Mouse (Mus musculus) forebrain, postnatal 0 days (tissue): ENCODE data around the gene Tmem91. TPM values are rescaled to one million over a fixed set of nuclear protein-coding genes. Genes with fewer than 3 reads are reported as not detected.

Experiments used
- ATAC-seq: fragments of 200-750 bp; cut with Nextera tagmentation; 2 replicates; pipeline ENCODE4 v1.8.0; 2017; ENCODE audit warnings: mild to moderate bottlenecking, moderate library complexity
- DNase-seq: peaks from one replicate; pipeline ENCODE4 v3.0.0-alpha.2; 2015
- H3K27ac ChIP-seq: fragments of 300-500 bp; sonication (generic); 2 replicates; pipeline ENCODE4 v1.5.1; 2014; ENCODE audit warnings: low read depth, mild to moderate bottlenecking, antibody characterized with exemption, low read length, moderate library complexity, mixed read lengths
- H3K27me3 ChIP-seq: fragments of 300-500 bp; sonication (generic); 2 replicates; pipeline ENCODE4 v1.6.1; 2014; ENCODE audit warnings: mild to moderate bottlenecking, low read length, mixed read lengths; ENCODE audit not compliant: insufficient read depth
- H3K36me3 ChIP-seq: fragments of 300-500 bp; sonication (generic); 2 replicates; pipeline ENCODE4 v1.6.1; 2014; ENCODE audit warnings: mild to moderate bottlenecking, moderate library complexity; ENCODE audit not compliant: insufficient read depth
- H3K4me1 ChIP-seq: fragments of 300-500 bp; sonication (generic); 2 replicates; pipeline ENCODE4 v1.6.1; 2014; ENCODE audit warnings: antibody characterized with exemption; ENCODE audit not compliant: insufficient read depth
- H3K4me2 ChIP-seq: fragments of 300-500 bp; sonication (generic); 2 replicates; pipeline ENCODE4 v1.6.1; 2014; ENCODE audit warnings: low read depth, mild to moderate bottlenecking, moderate library complexity
- H3K4me3 ChIP-seq: fragments of 300-500 bp; sonication (generic); 2 replicates; pipeline ENCODE4 v1.5.1; 2014; ENCODE audit warnings: low read depth, low read length, mixed read lengths
- H3K9ac ChIP-seq: fragments of 300-500 bp; sonication (generic); 2 replicates; pipeline ENCODE4 v1.6.1; 2014; ENCODE audit warnings: mild to moderate bottlenecking
- H3K9me3 ChIP-seq: fragments of 300-500 bp; sonication (generic); 2 replicates; pipeline ENCODE4 v1.6.1; 2016; ENCODE audit warnings: low read length
- CTCF ChIP-seq: sonication (generic); IDR thresholded peaks from 2 replicates; pipeline ENCODE4 v1.5.1; 2016; ENCODE audit warnings: antibody characterized with exemption, control low read depth, low read depth
- WGBS: fragments of 180-500 bp; shearing (Covaris S2); extraction: QIAGEN DNeasy Blood & Tissue Kit; methylation state at CpG from one replicate; pipeline ENCODE4 v1.1.7; 2014; 5-methylcytosine and 5-hydroxymethylcytosine counted together
- polyA plus RNA-seq: library from polyadenylated mRNA; unstranded; fragments of >200 nt; fragmentation: Nextera tagmentation; extraction: Ambion mirVana; gene quantifications from 2 replicates; pipeline ENCODE4 v1.2.1, GENCODE M21; 2015
- total RNA-seq: library from RNA; depleted of rRNA; stranded (reverse); fragments of >200 nt; gene quantifications from 2 replicates; pipeline ENCODE4 v1.2.3, GENCODE M21; 2014

Tmem91 gene
- total and polyA plus RNA-seq, 2 experiments from 2014 or later: 40.3 to 61.4 TPM

- Histone ChIP-seq H3K4me2 (peak within 1 kb of the TSS; percentile 49), H3K4me1 (peaks cover 16% of the 10 kb centered on the region), H3K36me3 (no peaks in the 10 kb centered on the region), H3K27me3 (0 out of 2 replicates have a peak, but pooled peaks cover under 1% of the 10 kb centered on the region), H3K27ac (peak within 1 kb of the TSS; percentile 91), H3K9ac (peak within 1 kb of the TSS; percentile 63), H3K4me3 (peak within 1 kb of the TSS; percentile 56), H3K9me3 (no peaks in the 10 kb centered on the region)
- TF ChIP-seq CTCF: peak; percentile 37
- ATAC-seq: peak; percentile 96
- WGBS: under 1% methylated on average over 46 of the region's 46 CpGs
- DNase-seq: peak; percentile 96
These were observed 5.7 kb upstream of the Tmem91 start, which contains the start of gene B9d2 for GRCm38 (mm10) chr7:25680514-25681258. Gene B9d2, plus strand, starts transcription at chr7:25680780.

- peak overlapping the region; percentile 49 for H3K4me2 ChIP-seq
- DNase-seq (no peak), ATAC-seq (no peak)
- H3K4me3 ChIP-seq: peak overlapping the region; percentile 56
- 12% methylated on average over 6 of the region's 6 CpGs for WGBS
- no peaks in the 10 kb centered on the region for H3K9me3 ChIP-seq
- TF ChIP-seq CTCF: peak; percentile 24; the same call in 1 of the 2 replicates
- peaks cover 16% of the 10 kb centered on the region for H3K4me1 ChIP-seq
- no peaks in the 10 kb centered on the region for H3K36me3 ChIP-seq
- H3K27me3 ChIP-seq: no peaks in the 10 kb centered on the region; the same call in 1 of the 2 replicates
- H3K9ac ChIP-seq: peak overlapping the region; percentile 63; the same call in 1 of the 2 replicates
- H3K27ac ChIP-seq: 0 out of 2 replicates have a peak overlapping the region, but pooled peaks have one; percentile 91
These were observed 5.0 kb upstream of the Tmem91 start for GRCm38 (mm10) chr7:25679971-25680370.

- H3K4me2 ChIP-seq: no peak overlapping the region
- H3K4me3 ChIP-seq: no peak overlapping the region
- no peak for TF ChIP-seq CTCF
- 81% methylated on average over 7 of the region's 7 CpGs for WGBS
- no peak for ATAC-seq
- H3K4me1 ChIP-seq: peaks cover 16% of the 10 kb centered on the region
- H3K9ac ChIP-seq: no peak overlapping the region
- H3K27ac ChIP-seq: peak overlapping the region; percentile 74
- DNase-seq: no peak
- no peaks in the 10 kb centered on the region for H3K36me3 ChIP-seq
- H3K9me3 ChIP-seq: no peaks in the 10 kb centered on the region
- peaks cover 7% of the 10 kb centered on the region; the same call in 1 of the 2 replicates for H3K27me3 ChIP-seq
These were observed 2.0 kb upstream of the Tmem91 start for GRCm38 (mm10) chr7:25677013-25677412.

GRCm38 (mm10) chr7:25676085-25676781, 1.3 kb upstream of the Tmem91 start:
- ATAC-seq (peak; percentile 69), DNase-seq (peak; percentile 97)
- WGBS: 21% methylated on average over 15 of the region's 15 CpGs
- Histone ChIP-seq H3K9ac (no peak overlapping the region), H3K9me3 (no peaks in the 10 kb centered on the region), H3K4me1 (peaks cover 10% of the 10 kb centered on the region), H3K36me3 (no peaks in the 10 kb centered on the region), H3K4me2 (no peak overlapping the region), H3K4me3 (no peak overlapping the region), H3K27me3 (peaks cover 7% of the 10 kb centered on the region; the same call in 1 of the 2 replicates), H3K27ac (peak overlapping the region; percentile 74)
- TF ChIP-seq CTCF: no peak

GRCm38 (mm10) chr7:25675405-25675804, 439 bp upstream of the Tmem91 start:
- H3K36me3 ChIP-seq: no peaks in the 10 kb centered on the region
- DNase-seq: no peak
- H3K4me2 ChIP-seq: peak overlapping the region; percentile 58
- no peak for ATAC-seq
- peak overlapping the region; percentile 38 for H3K4me3 ChIP-seq
- no peak overlapping the region for H3K27ac ChIP-seq
- H3K9me3 ChIP-seq: no peaks in the 10 kb centered on the region
- peaks cover 7% of the 10 kb centered on the region; the same call in 1 of the 2 replicates for H3K27me3 ChIP-seq
- whole genome bisulfite sequencing: 43% methylated on average over 6 of the region's 6 CpGs
- no peak for TF ChIP-seq CTCF
- peak overlapping the region; percentile 55 for H3K9ac ChIP-seq
- H3K4me1 ChIP-seq: peaks cover 8% of the 10 kb centered on the region; the same call in 1 of the 2 replicates

- Histone ChIP-seq H3K27ac (no peak overlapping the region), H3K4me3 (peak overlapping the region; percentile 38), H3K4me1 (peaks cover 4% of the 10 kb centered on the region; the same call in 1 of the 2 replicates), H3K36me3 (peaks cover 1% of the 10 kb centered on the region; the same call in 1 of the 2 replicates), H3K9me3 (no peaks in the 10 kb centered on the region), H3K4me2 (peak overlapping the region; percentile 58), H3K9ac (peak overlapping the region; percentile 55; the same call in 1 of the 2 replicates), H3K27me3 (peaks cover 7% of the 10 kb centered on the region; the same call in 1 of the 2 replicates)
- no peak for TF ChIP-seq CTCF
- ATAC-seq (no peak), DNase-seq (no peak)
- 27% methylated on average over 9 of the region's 9 CpGs for WGBS
These were observed 669 bp downstream of the Tmem91 start for GRCm38 (mm10) chr7:25674297-25674696.
